Mouse (Mus musculus): ENCODE data around the gene Evc.

Gene Evc

DNA sequence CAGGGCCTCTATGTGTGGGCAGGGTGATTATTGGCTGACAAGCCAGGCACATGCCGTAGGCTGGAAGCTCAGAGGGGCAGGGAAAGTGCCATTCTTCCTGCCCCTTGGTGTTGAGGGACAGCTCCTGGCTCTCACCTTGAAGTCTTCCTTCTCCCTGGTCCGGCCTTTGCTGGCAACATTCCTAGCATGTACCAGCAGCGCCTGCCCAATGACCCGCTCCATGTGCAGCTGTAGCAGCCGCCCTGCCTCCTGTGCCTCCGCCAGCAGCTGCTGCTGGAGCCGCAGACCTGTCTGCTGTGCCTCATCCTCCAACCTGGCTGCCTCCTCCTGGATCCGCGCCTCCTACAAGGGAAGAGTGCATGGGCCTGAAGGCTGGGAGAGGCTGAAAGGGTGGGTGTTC is 26.7 kb downstream of the Evc start:
- no peak for DNase-seq (ENCODE audit: low spot score in 2 of 2)

DNA sequence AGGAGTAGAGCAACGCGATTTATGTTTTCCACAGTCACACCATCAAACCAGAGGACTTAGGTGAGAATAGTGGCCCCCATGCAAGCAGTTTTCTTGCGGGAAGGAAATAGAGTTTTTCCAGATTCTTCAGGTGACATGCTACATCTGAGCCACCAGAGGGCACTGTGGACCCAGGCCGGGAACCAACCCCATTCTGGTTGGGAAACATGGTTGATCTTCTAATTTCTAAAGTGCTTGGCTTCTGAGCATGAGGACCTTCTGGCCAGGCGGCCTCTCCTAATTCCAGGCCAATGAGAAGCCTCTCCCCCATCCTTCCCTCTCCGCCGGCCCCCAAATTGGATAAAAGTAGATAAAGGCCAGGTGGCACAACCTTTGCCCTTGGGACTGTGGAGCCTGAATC is 38.3 kb downstream of the Evc start:
- no peak for DNase-seq (ENCODE audit: low spot score in 2 of 2)

DNA sequence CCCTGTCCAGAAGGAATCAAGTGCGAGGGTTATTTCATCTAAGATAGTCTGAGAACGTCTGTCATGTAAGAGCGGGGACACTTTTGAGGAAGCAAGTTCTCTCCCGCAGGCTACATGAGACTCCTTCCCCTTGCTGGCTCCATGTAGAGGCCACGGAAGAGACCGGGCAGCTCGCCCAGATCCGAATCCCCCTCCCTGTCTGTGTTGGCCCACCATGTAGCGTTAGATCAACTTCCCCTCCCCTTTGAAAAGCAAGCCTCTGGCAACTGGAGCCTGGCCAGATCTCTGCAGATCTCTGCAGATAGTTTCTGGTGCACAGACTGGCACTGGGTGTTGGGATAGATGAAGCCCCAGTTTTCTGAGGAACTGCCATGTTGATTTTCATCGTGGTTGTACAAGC is 40.0 kb downstream of the Evc start:
- no peak for DNase-seq (ENCODE audit: low spot score in 2 of 2)

DNA sequence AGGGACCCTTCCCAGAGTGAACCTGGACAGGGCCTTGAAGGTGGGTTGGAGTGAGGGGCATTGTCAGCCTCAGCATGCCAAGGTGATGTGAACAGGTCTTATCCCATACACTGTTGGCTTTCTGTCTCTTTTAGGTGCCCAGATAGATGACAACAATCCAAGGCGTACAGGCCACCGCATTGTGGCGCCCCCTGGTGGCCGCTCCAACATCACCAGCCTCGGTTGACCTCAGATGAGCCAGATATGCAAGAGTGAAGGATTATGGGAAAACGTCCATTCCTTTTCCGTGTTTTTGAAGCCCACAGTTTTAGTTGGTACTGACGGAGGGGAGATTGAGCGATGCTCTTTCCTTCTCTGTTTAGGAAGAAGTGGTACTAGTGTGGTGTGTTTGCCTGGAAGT is 45.7 kb downstream of the Evc start:
- no peak for DNase-seq (ENCODE audit: low spot score in 2 of 2)

DNA sequence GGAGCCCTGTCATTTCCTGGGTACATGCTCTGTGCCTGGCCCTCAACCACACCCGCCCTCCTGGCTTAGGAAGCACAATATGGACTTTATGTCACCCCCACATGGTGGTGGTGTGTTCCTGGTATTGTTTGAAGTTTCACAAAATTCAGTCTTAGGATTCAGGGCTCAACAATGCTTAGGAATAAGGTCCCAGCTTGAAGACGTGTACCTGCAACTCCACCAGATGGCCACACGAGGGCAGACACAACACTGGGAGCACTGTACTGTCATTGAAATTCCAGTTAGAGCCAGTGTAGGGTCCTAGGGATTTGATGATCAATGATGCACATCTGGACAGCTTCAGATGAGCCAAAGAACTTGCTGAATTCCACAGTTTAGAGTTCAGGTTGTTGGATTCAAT is 47.5 kb downstream of the Evc start:
- DNase-seq (ENCODE audit: low spot score in 2 of 2), result no peak

DNA sequence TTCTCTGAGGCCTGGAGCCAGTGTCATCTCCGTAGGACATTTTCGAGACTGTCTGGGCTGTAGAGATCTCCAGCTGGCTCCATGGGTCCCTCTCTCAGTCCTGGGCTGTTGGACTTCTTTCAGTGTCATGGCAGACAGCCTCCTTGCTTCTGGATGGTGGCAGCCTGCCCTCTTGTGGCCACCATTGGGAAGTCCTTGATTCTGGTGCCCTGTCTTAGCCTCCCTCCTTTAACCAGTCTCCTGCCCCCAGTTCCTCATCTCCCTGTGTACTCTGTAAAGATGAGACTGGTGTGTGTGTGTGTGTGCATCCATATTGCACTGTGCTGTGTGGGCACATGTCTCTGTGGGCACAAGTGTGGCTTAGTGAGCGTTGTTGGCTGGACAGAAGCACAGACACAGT is 48.3 kb downstream of the Evc start:
- DNase-seq (ENCODE audit: low spot score in 2 of 2), result peak in 1 of 2 experiments; percentile 5

DNA sequence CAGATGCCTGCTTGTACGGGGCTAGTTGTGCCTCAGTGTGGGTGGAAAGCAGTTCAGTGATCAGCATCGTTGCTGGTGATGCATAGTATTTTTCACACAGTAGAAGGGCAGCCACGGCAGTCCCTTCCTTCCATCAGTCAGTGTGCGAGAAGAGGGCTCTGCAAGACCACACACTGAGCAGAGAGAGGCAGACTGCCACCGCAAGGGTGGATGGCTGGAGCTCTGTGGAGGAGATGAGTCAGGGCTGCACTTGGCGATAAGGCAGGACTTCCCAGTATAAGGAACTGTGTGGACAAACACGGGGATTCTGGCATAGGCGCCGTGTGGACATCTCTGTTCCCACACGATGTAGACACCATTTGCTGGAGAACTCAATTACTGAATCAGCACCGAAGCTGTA is 55.7 kb downstream of the Evc start:
- no peak for DNase-seq (ENCODE audit: low spot score in 2 of 2)

DNA sequence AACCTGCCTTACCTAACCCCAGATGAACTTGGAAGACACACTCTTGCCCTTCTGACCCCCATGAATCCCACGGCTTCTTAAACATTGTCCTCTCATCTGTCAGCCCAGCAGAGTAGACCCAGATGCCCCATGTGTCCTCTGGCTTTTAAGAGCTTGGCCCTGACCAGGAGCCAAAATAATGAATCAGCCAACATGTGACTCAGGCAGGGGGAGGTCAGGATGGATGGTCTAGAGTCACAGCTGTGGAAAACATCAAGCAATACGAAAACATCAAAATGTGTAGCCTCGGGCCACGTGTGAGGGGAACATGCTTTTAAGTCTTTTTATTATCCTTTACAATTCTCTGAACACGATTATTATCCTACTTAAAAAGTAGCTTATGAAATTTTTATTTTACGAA is 72.9 kb downstream of the Evc start:
- no peak for DNase-seq (ENCODE audit: low spot score in 2 of 2)

DNA sequence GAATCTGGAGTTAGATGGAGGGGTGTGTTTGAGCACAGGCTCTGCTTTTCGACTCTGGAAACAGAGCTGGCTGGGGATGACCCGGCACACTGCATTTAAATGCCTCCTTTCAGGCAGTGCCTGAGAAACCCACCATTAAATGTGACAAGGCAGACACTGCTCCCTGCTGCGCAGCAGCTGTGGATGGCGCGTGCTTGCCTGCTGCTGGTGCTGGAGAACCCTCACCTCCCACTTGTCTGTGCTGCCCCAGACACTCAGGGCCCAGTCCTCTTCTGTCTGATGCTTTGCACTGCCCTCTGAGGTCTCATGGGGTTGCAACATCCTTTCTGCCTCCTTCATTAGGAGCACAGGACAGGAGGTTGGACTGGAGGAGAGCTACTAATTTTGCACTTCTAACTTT is 75.0 kb downstream of the Evc start:
- DNase-seq (ENCODE audit: low spot score in 2 of 2), result no peak

DNA sequence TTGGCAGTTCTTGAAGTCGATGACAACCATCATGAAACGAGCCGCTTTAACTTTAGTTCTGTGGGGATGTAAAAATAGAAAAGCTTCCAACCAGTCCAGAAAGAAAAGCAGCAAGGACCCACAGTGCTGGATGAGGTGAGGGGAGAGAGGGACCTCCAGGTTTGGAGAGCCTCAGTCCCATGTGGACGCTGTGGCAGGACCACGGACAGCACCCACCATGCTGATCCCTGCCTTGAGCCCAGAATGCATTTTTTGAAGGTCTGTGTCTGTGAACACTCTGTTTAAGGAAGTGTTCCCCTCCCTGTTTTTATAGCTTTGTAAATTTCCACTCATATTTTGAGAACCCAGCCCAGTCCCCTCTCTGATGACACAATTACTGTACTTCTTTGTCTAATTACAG is 79.5 kb downstream of the Evc start:
- no peak for DNase-seq (ENCODE audit: low spot score in 2 of 2)

DNA sequence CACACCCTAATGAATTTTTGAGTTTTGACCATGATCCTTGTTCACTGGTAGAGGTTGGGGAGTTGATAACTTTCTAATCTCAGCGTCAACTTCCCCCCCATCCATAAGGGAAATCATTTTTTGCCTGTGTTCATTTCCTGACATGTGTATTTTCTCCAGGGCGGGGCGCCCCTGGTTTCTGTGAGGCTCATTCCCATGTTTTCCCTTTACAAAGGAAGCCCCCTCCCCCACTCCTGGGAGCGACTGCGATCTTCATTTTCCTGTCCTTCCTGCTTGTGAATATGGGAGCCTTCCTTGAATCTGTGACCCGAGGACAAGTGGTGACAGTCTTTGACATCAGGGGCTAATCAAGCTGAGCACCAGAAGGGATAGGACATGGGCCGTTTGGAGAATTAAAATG is 79.9 kb downstream of the Evc start:
- no peak for DNase-seq (ENCODE audit: low spot score in 2 of 2)

DNA sequence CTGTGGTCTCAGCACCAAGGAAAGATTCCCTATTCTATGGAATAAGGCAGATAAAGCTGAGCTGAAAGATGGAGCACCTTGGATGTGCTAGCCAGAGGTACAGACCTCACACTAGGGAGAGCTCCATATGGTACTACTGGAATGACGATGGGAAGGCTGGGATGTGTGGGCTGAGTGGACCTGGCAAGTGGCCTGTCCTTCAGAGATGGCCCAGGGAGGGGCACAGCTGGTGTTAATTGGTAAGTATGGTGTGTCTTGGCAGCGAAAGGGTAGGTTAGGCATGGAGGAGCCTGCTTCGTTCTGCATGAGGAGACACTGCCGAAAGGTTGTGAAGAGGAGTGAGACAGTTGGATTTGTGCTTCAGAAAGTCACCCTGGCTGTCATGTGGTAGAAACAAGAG is 82.2 kb downstream of the Evc start:
- no peak for DNase-seq (ENCODE audit: low spot score in 2 of 2)

DNA sequence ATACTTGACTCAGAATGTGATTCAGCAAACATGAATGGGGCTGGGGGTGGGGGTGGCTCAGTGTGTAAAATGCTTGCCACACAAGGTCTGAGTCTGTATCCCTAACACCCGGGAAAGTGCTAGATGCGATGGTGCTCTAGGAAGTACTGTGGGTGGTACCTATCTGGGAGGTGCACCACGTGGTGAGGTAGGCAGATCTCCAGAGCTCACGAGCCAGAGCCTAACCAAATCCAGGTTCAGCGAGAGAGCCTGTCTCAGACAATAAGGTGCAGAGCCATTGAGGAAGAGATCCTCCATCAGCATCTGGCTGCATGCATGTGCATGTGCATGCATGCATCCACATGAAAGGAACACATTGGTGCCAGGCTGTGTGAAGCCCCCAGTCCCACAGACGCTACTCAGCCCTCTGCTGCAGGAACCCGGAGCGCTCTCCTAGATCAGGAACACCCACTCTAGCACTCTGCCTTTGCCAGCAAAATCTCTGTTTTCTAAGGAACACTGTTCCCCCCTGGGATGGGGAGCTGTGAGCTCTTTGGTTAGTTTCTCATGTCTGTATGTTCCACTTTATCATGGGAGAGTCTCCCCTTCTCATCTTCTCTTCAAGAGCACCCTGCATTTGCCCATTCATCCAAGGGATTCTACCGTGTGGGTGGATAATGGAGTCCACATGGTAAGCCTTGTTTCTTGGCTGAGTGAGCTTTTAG is 84.4 kb downstream of the Evc start:
- no peak for DNase-seq (ENCODE audit: low spot score in 2 of 2)

DNA sequence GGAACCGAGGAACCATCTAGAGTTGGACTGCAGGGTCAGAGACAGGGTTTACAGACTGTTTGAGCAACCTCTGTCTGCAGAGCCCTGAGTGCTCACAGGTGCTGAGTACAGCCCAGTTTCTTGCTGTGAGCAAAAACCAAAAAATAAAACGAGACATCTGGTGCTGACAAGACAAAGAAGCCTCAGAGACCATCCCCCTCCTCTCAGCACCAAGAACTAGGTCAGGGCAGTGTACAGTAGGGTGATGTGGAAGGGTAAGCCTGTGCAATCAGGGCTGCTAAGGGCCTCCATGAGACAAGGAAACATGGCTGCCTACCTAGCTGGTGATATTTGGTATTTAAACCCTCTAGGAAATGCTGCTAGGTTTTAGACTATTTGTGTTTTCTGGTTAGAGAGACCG is 85.1 kb downstream of the Evc start:
- no peak for DNase-seq (ENCODE audit: low spot score in 2 of 2)

DNA sequence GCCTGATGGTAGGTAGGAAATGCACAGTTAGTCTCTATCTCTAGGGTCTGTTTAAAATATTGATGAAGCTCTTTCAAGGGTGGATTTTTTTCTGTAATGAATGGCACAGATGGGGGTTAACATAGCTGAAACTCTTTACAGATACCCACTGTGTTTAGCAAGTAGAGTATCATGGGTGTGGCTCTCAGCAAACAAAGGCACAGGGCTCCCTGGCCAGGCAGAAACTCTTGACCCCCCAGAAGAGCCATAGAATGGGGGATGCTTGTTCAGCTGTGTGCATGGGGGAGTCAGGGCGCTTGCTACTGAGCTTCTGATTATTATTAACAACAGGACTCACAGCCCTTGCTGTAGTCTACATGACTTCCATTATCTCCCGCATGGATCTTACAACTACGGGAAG is 87.8 kb downstream of the Evc start:
- DNase-seq (ENCODE audit: low spot score in 2 of 2), result no peak

DNA sequence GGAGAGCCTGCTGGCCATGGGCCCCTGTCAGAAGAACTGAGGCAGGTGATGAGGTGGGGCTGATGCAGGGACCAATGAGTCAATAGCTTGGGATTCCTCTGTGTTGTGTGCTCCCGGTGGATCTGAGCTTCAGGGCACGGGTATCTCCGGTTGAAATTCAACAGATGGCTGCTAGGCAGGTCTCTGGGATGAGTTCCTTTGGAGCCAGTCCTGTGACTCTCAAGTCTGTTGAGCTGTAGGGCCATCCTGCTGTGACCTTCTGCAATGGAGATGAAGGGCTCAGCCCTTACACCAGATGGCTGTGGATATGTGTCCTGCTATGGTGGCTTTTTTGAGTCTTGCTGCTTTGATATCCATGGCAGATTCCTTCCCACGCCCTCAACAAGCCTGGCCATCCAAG is 89.2 kb downstream of the Evc start:
- no peak for DNase-seq (ENCODE audit: low spot score in 2 of 2)

DNA sequence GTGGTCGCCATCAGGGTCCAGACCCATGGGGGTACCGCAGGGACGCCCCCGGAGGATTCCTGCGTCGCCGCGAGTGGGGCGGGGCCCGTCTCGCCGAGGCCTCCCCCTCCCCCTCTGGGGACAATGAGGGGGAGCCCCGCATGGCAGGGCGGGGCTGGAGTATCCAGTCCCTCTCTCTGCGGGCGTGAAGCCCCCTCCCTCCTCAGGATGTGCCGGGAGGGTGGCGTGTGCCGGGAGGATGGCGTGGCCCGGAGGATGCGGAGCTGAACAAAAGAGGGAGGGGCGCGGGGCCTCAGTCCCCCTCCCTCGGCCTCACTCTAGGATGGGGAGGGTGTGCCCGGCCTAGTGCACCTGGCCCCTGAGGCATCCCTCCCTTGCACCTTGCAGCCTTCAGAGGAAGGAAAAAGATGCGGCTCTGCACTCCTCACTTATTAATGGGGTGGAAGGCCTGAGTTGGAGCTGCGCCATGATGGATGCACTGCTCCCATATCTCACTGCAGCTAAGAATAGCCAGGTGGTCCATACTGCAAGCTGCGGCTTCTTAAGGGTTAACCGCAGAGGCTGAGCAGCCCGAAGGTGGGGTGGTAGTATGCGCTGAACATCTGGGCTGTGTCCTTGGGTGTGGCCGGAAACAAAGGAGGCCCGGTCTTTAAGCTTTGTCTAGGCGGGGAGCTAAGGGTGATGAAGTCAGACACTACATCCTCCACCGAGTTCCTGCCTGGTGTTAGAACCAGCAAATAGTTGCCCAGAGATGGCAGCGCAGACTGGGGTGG is 90.4 kb downstream of the Evc start:
- no peak for DNase-seq (ENCODE audit: low spot score in 2 of 2)

DNA sequence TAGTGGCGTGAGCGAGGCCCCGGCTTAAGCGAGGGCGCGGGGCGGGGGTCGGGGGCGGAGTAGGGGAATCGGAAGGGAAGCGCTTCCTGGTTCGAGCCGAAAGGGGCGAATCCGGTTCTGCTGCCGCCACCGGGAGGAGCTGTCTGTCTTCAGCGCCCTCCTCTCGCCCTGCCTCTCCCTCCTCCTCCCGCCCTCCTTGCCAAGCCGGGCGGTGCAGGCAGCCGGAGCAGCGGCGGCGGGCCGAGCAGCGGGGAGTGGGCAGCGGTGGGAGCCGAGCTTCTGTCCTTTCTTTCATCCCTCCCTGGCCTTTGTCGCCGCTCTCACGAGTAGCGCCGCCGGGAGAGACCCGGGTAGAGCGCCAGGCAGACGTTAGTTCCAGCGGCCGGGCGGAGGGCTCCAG is 91.0 kb downstream of the Evc start:
- DNase-seq (ENCODE audit: low spot score in 2 of 2), result no peak

DNA sequence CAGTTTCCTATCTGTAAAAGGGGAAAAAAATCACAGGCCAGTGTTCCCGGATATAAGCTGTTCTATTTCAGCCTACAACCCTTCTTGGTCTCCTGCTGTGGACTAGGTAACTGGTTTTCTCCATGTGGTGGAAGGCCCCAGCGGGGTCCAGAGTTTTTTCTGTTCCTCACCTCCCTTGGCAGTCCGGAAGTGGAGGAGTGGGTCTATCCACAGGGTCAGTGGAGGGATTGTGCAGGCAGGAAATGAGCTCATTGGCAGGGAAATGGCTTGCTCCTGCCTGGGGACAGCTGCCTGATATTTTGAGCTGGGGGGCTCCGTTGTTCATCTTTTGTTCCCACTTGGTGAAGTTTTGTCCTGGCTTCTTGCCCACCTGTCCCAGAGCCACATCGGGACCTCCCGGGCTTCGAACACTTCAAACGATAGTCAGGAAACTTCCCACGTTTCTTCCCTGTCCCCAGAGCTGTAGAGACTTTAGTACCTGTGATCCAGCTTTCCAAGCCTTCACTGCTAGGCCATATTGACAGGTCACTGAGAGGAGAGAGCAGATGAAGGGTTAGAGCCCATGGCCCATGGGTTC is 91.9 kb downstream of the Evc start:
- DNase-seq (ENCODE audit: low spot score in 2 of 2), result no peak

DNA sequence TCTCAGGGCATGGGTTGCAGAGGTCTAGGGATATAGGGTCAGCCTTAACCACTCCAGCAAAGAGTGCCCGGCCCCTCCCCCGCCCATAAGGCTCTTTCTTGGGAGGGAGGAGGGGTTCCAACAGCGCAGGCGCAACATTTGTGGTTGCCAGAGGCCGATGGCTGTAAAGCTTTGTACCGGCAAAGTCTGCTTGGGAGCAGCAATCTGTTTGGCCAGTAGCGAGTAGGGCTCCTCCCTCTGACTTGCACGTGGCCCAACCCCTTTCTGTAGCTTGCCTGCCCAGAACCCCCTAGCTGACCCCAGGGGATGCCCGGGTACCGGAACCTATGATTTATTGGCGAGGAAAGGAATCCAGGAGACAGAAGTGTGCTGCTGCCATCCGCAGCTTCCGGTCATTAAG is 92.5 kb downstream of the Evc start:
- no peak for DNase-seq (ENCODE audit: low spot score in 2 of 2)

DNA sequence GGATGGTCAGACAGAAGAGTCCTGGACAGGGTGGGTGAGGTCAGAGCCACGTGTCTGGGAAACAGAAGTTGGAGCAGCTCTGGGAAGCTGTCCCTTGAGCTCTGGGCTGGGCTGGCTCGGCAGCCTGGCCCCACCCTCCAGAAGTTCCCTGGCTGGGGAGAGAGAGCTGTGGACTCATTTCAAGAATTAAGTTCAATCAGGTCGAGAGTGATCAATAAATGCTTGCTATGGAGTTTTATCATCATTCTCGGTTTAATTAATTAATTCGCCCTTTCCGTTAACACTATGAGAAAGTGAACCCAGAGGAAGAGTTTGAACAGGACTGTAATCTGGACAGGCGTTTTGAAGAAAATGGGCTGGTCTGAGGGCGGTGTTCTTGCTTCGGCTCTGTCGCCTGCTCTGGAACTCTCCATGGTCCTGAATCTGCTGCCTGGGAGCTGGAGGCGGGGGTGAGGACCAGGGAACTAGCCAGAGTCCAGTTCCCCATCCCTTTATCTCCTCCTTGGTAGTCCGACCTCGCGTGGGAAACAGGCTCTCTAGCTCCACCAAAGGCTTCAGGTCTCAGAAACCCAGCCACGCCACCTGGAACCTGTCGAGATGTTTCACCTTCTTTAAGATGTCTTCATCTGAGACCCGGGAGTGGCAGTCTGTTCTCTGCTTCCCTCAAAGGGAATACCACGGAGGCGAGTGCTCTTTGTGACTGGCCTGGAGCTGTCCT is 93.4 kb downstream of the Evc start:
- DNase-seq (ENCODE audit: low spot score in 2 of 2), result peak in 1 of 2 experiments; percentile 13

DNA sequence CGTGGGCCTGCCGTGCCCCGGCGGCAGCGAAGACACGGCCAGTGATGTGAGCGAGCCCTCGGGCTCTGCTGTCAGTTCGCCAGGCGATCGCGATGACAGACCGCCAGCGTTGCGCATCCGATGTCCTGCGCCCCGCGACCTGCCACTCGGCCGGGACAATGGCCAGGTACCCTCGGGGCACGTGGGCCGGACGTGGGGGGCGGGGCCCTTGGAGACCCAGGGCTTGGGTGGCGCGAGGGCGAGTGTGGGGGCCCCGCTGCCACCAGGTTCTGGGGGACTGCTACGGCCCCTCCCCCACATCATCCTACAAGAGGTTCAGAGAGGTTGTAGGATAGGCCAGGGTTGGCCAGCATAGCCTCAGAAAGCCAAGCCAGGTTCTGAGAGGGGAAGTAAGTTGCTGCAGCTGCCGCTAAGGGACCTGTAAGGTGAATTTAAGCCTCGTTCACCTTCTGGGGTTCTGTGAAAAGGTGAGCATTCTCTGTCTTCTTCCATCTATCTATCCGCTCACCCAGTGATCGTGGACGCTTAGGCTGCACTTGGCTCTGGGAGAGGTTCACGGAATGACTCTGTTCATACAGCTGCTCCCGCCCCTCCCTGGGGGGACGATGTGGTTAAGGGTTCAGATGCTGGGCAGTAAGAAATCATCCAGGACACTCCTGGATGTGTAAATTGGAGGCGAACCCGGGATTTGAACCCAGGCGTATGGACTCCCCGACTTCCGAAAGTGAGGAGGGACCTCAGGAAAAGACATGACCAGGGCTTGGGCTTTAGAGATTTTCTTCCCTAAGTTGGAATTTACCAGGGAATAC is 94.1 kb downstream of the Evc start:
- no peak for DNase-seq (ENCODE audit: low spot score in 2 of 2)

Measured in natural killer cell, adult 2 months (primary cell).